Mouse (Mus musculus): ENCODE measurements around the gene Cog7. TPM values are rescaled to one million over a fixed set of nuclear protein-coding genes. Genes with fewer than 3 reads are reported as not detected.

Gene Cog7
- polyA plus RNA-seq, 1 experiment from 2014 or later: 20.7 TPM

DNA sequence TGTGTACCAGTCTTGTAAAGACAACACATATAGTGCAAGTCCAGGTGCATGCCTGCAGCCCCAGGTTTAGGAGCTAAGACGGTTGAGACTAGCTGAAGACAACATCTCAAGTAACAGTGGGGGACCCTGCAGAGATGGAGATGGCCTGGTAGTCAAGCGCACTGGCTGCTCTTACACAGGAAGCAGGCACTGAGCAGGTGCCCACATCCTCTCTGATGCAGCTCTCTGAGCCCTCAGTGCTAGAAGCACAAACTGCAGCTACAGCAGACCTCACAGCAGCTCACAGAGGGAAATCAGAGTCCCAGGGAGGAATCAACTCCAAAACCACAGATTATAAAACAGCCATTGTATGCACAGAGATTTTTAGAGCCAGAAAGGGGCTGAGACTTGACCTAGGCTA, 47.2 kb downstream of the Cog7 start:
- no peak overlapping the region for H3K4me2 ChIP-seq
- H3K27me3 ChIP-seq (replicated peaks; ENCODE audit: control insufficient read depth, insufficient read depth, low read length): no peaks in the 10 kb centered on the region
- WGBS: 80% methylated on average over 2 of the region's 2 CpGs
- DNase-seq (ENCODE audit: low spot score) (no peak), ATAC-seq (replicated peaks; ENCODE audit: low FRiP score) (no peak)
- no peaks in the 10 kb centered on the region for H3K9me3 ChIP-seq (ENCODE audit: control insufficient read depth, low read length)
- H3K27ac ChIP-seq (ENCODE audit: low read depth, low read length): no peak overlapping the region
- H3K36me3 ChIP-seq (ENCODE audit: control insufficient read depth, insufficient read depth, low read length): no peaks in the 10 kb centered on the region
- H3K4me3 ChIP-seq (ENCODE audit: low read depth, low read length): no peak overlapping the region
- no peaks in the 10 kb centered on the region for H3K4me1 ChIP-seq (replicated peaks; ENCODE audit: control insufficient read depth, insufficient read depth, low read length)
- no peak overlapping the region for H3K9ac ChIP-seq (ENCODE audit: low read depth, low read length)

DNA sequence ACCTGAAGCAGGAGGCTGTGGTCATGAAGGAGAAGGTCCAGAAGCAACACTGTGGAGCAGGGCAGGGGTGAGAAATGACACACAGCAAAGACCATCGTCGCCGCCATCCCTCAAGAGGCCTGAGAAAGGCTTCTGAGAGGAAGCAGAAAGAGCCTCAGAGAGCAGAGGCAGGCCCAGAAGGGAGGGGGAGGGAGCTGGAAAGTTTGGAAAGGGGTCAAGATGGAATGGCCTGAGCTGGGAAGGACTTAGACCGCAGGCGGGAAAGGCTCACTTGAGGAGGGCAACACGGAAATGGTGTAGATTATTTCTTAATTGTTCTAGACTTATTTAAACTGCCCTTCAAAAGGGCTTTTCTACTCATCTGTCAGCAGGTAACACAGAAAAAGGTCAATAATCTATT, 47.8 kb downstream of the Cog7 start:
- Histone ChIP-seq H3K36me3 (ENCODE audit: control insufficient read depth, insufficient read depth, low read length) (no peaks in the 10 kb centered on the region), H3K27ac (ENCODE audit: low read depth, low read length) (no peak overlapping the region), H3K9me3 (ENCODE audit: control insufficient read depth, low read length) (no peaks in the 10 kb centered on the region), H3K4me3 (ENCODE audit: low read depth, low read length) (no peak overlapping the region), H3K9ac (ENCODE audit: low read depth, low read length) (no peak overlapping the region), H3K27me3 (replicated peaks; ENCODE audit: control insufficient read depth, insufficient read depth, low read length) (no peaks in the 10 kb centered on the region), H3K4me2 (no peak overlapping the region), H3K4me1 (replicated peaks; ENCODE audit: control insufficient read depth, insufficient read depth, low read length) (no peaks in the 10 kb centered on the region)
- DNase-seq (ENCODE audit: low spot score) (no peak), ATAC-seq (replicated peaks; ENCODE audit: low FRiP score) (no peak)
- WGBS: 74% methylated on average over 6 of the region's 6 CpGs

GRCm38 (mm10) chr7:121931246-121931645, 50.3 kb downstream of the Cog7 start:
- no peak for DNase-seq (ENCODE audit: low spot score)
- Histone ChIP-seq H3K4me2 (no peak overlapping the region), H3K9ac (ENCODE audit: low read depth, low read length) (no peak overlapping the region), H3K27ac (ENCODE audit: low read depth, low read length) (no peak overlapping the region), H3K27me3 (replicated peaks; ENCODE audit: control insufficient read depth, insufficient read depth, low read length) (no peaks in the 10 kb centered on the region), H3K36me3 (ENCODE audit: control insufficient read depth, insufficient read depth, low read length) (no peaks in the 10 kb centered on the region), H3K4me3 (ENCODE audit: low read depth, low read length) (no peak overlapping the region), H3K4me1 (replicated peaks; ENCODE audit: control insufficient read depth, insufficient read depth, low read length) (no peaks in the 10 kb centered on the region), H3K9me3 (ENCODE audit: control insufficient read depth, low read length) (no peaks in the 10 kb centered on the region)
- 78% methylated on average over 7 of the region's 7 CpGs for WGBS
- no peak for ATAC-seq (replicated peaks; ENCODE audit: low FRiP score)

GRCm38 (mm10) chr7:121927882-121928281, 53.6 kb downstream of the Cog7 start:
- Histone ChIP-seq H3K27me3 (replicated peaks; ENCODE audit: control insufficient read depth, insufficient read depth, low read length) (no peaks in the 10 kb centered on the region), H3K4me1 (replicated peaks; ENCODE audit: control insufficient read depth, insufficient read depth, low read length) (no peaks in the 10 kb centered on the region), H3K27ac (ENCODE audit: low read depth, low read length) (no peak overlapping the region), H3K4me2 (no peak overlapping the region), H3K36me3 (ENCODE audit: control insufficient read depth, insufficient read depth, low read length) (no peaks in the 10 kb centered on the region), H3K4me3 (ENCODE audit: low read depth, low read length) (no peak overlapping the region), H3K9me3 (ENCODE audit: control insufficient read depth, low read length) (no peaks in the 10 kb centered on the region), H3K9ac (ENCODE audit: low read depth, low read length) (no peak overlapping the region)
- 86% methylated on average over 2 of the region's 2 CpGs for WGBS
- ATAC-seq (replicated peaks; ENCODE audit: low FRiP score): no peak
- no peak for DNase-seq (ENCODE audit: low spot score)

DNA sequence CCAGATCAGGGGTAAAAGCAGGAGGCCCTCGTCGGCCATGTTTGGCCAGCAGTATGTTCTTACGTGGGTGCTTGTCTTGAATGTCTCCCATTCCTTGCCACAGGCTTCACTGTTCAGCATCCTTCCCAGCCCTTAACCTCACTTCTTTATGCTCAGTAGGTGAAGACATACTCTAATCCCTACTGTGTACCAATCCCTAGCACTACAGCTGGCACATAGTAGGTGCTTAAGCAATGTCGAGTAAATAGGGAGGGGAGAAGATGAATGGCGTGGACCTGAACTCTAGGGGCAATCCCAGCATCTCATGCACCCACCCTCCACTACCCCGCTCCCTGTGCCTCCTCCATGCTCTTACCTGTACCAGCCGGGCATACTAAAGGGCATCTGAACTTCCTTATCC, 57.1 kb downstream of the Cog7 start:
- WGBS: 91% methylated on average over 7 of the region's 7 CpGs
- Histone ChIP-seq H3K27ac (ENCODE audit: low read depth, low read length) (no peak overlapping the region), H3K27me3 (replicated peaks; ENCODE audit: control insufficient read depth, insufficient read depth, low read length) (no peaks in the 10 kb centered on the region), H3K9ac (ENCODE audit: low read depth, low read length) (no peak overlapping the region), H3K36me3 (ENCODE audit: control insufficient read depth, insufficient read depth, low read length) (0 out of 2 replicates have a peak, but pooled peaks cover 2% of the 10 kb centered on the region), H3K4me3 (ENCODE audit: low read depth, low read length) (no peak overlapping the region), H3K4me1 (replicated peaks; ENCODE audit: control insufficient read depth, insufficient read depth, low read length) (no peaks in the 10 kb centered on the region), H3K9me3 (ENCODE audit: control insufficient read depth, low read length) (no peaks in the 10 kb centered on the region), H3K4me2 (no peak overlapping the region)
- no peak for ATAC-seq (replicated peaks; ENCODE audit: low FRiP score)
- no peak for DNase-seq (ENCODE audit: low spot score)

- H3K27ac ChIP-seq (ENCODE audit: low read depth, low read length): no peak overlapping the region
- H3K27me3 ChIP-seq (replicated peaks; ENCODE audit: control insufficient read depth, insufficient read depth, low read length): no peaks in the 10 kb centered on the region
- H3K4me2 ChIP-seq: no peak overlapping the region
- no peak overlapping the region for H3K4me3 ChIP-seq (ENCODE audit: low read depth, low read length)
- DNase-seq (ENCODE audit: low spot score) (no peak), ATAC-seq (replicated peaks; ENCODE audit: low FRiP score) (no peak)
- no peaks in the 10 kb centered on the region for H3K9me3 ChIP-seq (ENCODE audit: control insufficient read depth, low read length)
- H3K4me1 ChIP-seq (replicated peaks; ENCODE audit: control insufficient read depth, insufficient read depth, low read length): no peaks in the 10 kb centered on the region
- no peak overlapping the region for H3K9ac ChIP-seq (ENCODE audit: low read depth, low read length)
- 65% methylated on average over 6 of the region's 6 CpGs for WGBS
- no peaks in the 10 kb centered on the region for H3K36me3 ChIP-seq (ENCODE audit: control insufficient read depth, insufficient read depth, low read length)
Measured at GRCm38 (mm10) chr7:121913944-121914343, 67.6 kb downstream of the Cog7 start.

DNA sequence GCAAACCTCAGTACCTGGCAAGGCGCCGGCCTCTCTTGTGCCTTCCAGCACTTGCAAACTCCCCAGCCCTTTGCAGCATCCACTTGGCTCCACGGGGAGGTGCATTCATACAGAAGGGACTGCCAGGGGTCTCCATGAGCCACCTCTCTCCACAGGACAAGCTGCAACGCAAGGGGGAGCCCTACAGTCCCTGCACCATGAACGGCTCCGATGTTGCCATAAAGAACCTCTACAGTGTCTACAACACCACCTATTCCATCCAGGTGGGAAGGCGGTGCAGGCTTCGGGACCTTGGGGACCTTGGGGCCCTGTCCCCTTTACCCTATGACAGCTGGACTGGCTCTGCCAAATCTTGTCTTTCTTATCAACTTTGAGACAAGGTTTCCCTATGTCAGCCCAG, 69.3 kb downstream of the Cog7 start:
- no peaks in the 10 kb centered on the region for H3K36me3 ChIP-seq (ENCODE audit: control insufficient read depth, insufficient read depth, low read length)
- ATAC-seq (replicated peaks; ENCODE audit: low FRiP score): no peak
- no peak overlapping the region for H3K27ac ChIP-seq (ENCODE audit: low read depth, low read length)
- H3K27me3 ChIP-seq (replicated peaks; ENCODE audit: control insufficient read depth, insufficient read depth, low read length): no peaks in the 10 kb centered on the region
- H3K4me3 ChIP-seq (ENCODE audit: low read depth, low read length): no peak overlapping the region
- 60% methylated on average over 8 of the region's 8 CpGs for WGBS
- H3K4me2 ChIP-seq: no peak overlapping the region
- no peaks in the 10 kb centered on the region for H3K4me1 ChIP-seq (replicated peaks; ENCODE audit: control insufficient read depth, insufficient read depth, low read length)
- H3K9me3 ChIP-seq (ENCODE audit: control insufficient read depth, low read length): no peaks in the 10 kb centered on the region
- no peak overlapping the region for H3K9ac ChIP-seq (ENCODE audit: low read depth, low read length)
- no peak for DNase-seq (ENCODE audit: low spot score)

DNA sequence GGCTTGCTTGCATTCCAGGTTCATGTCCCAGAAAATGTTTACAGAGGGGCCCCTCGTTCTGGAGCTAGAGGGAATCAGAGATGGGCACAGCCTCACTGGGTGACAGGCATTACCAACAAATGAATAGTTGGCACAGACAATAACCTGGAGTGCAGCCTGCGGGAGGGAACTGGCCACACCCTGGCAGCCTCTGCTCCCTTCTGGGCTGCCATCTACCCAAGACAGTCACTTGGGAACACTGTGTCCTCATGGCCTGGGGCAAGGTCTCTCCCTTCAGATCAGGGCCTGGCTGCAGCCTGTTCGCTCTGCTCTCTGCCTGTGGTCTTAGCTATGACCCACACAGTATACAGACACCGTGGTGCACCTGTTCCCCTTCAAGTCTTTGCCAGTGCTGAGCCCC, 74.6 kb downstream of the Cog7 start:
- Histone ChIP-seq H3K9me3 (ENCODE audit: control insufficient read depth, low read length) (no peaks in the 10 kb centered on the region), H3K36me3 (ENCODE audit: control insufficient read depth, insufficient read depth, low read length) (no peaks in the 10 kb centered on the region), H3K4me3 (ENCODE audit: low read depth, low read length) (no peak overlapping the region), H3K27ac (ENCODE audit: low read depth, low read length) (no peak overlapping the region), H3K4me2 (no peak overlapping the region), H3K27me3 (replicated peaks; ENCODE audit: control insufficient read depth, insufficient read depth, low read length) (no peaks in the 10 kb centered on the region), H3K4me1 (replicated peaks; ENCODE audit: control insufficient read depth, insufficient read depth, low read length) (no peaks in the 10 kb centered on the region), H3K9ac (ENCODE audit: low read depth, low read length) (no peak overlapping the region)
- DNase-seq (ENCODE audit: low spot score) (no peak), ATAC-seq (replicated peaks; ENCODE audit: low FRiP score) (no peak)
- 71% methylated on average over 4 of the region's 4 CpGs for WGBS

- Histone ChIP-seq H3K4me3 (ENCODE audit: low read depth, low read length) (no peak overlapping the region), H3K9me3 (ENCODE audit: control insufficient read depth, low read length) (no peaks in the 10 kb centered on the region), H3K27me3 (replicated peaks; ENCODE audit: control insufficient read depth, insufficient read depth, low read length) (no peaks in the 10 kb centered on the region), H3K4me2 (no peak overlapping the region), H3K27ac (ENCODE audit: low read depth, low read length) (no peak overlapping the region), H3K9ac (ENCODE audit: low read depth, low read length) (no peak overlapping the region), H3K36me3 (ENCODE audit: control insufficient read depth, insufficient read depth, low read length) (no peaks in the 10 kb centered on the region), H3K4me1 (replicated peaks; ENCODE audit: control insufficient read depth, insufficient read depth, low read length) (no peaks in the 10 kb centered on the region)
- ATAC-seq (replicated peaks; ENCODE audit: low FRiP score): peak; percentile 42; the same call in 1 of the 2 replicates
- WGBS: 65% methylated on average over 8 of the region's 8 CpGs
- no peak for DNase-seq (ENCODE audit: low spot score)
Measured at GRCm38 (mm10) chr7:121902757-121903411, 78.6 kb downstream of the Cog7 start.
